Mouse (Mus musculus): ENCODE measurements around the gene Hmx2. TPM values are rescaled to one million over a fixed set of nuclear protein-coding genes. Genes with fewer than 3 reads are reported as not detected.

The Hmx2 gene
- polyA plus RNA-seq, 1 experiment from 2014 or later = 0.46 TPM

DNA sequence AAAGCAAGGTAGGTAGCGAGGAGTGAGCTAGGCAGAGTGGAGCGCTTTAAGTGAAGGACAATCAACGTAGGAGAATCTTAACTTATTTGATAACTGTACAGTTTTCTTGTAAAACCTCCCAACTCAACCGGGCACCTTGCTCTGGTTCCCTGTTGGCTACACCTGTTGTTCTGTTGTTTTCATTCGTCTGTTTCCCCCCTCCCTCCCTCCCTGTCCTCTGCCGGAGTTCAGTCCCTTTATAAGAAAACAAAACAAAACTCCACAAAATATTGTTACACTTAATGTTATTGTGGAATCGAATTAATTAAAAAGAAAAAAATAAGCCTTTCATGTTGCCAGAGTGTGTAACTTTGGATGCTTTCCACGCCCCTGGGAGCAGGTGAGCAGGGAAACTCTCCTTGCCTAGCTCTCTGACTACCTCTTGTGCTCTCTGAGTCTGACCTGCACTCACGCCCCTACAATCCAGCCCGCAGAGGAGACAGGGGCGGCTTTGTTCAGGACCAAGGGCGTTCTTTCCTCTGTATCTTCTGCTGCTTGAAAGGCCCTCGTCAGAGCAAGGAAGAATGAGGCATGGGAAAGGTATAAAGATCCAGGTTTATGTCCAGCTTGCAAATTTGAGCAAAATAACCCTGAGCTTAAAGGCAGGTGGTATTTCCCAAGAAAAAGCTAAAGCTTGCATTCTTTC lies 2.7 kb upstream of the Hmx2 start:
- Histone ChIP-seq H3K4me1 (ENCODE audit: insufficient read depth, low read length) (peaks cover 30% of the 10 kb centered on the region), H3K9me3 (ENCODE audit: low read length) (no peaks in the 10 kb centered on the region), H3K27me3 (ENCODE audit: insufficient read depth, low read length) (peaks cover 97% of the 10 kb centered on the region), H3K36me3 (ENCODE audit: insufficient read depth, low read length) (no peaks in the 10 kb centered on the region), H3K27ac (ENCODE audit: low read length) (no peak overlapping the region), H3K9ac (replicated peaks; ENCODE audit: low read length) (no peak overlapping the region), H3K4me2 (replicated peaks; ENCODE audit: low read depth, low read length) (no peak overlapping the region), H3K4me3 (ENCODE audit: low read length) (no peak overlapping the region)
- WGBS = 1% methylated on average over 13 of the region's 13 CpGs
- ATAC-seq (ENCODE audit: low FRiP score, low TSS enrichment) = no peak

DNA sequence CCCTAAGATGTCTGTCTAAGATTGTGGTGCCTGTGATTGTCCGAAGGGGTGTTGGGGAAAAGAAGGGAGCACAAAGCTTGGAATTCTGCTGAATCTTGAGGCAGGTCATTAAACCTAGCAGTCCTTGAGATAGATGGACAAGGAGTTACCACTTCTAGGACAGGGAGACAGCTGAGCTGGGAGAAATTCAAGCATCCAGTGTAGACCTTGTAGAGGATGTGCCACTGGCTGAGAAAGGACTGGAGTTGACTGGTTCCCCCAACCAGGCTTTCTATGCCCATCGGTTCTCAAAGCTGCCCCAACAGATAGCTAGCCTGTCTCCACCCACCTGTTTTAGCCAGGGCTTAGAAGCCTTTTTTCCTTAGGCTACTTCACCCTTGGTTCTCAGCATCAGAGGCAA lies 2.1 kb upstream of the Hmx2 start:
- H3K4me3 ChIP-seq (ENCODE audit: low read length) = no peak overlapping the region
- no peaks in the 10 kb centered on the region for H3K36me3 ChIP-seq (ENCODE audit: insufficient read depth, low read length)
- peaks cover 30% of the 10 kb centered on the region for H3K4me1 ChIP-seq (ENCODE audit: insufficient read depth, low read length)
- no peak overlapping the region for H3K9ac ChIP-seq (replicated peaks; ENCODE audit: low read length)
- no peak overlapping the region for H3K27ac ChIP-seq (ENCODE audit: low read length)
- no peaks in the 10 kb centered on the region for H3K9me3 ChIP-seq (ENCODE audit: low read length)
- WGBS = 7% methylated on average over 2 of the region's 2 CpGs
- no peak overlapping the region for H3K4me2 ChIP-seq (replicated peaks; ENCODE audit: low read depth, low read length)
- no peak for ATAC-seq (ENCODE audit: low FRiP score, low TSS enrichment)
- peaks cover 97% of the 10 kb centered on the region for H3K27me3 ChIP-seq (ENCODE audit: insufficient read depth, low read length)

DNA sequence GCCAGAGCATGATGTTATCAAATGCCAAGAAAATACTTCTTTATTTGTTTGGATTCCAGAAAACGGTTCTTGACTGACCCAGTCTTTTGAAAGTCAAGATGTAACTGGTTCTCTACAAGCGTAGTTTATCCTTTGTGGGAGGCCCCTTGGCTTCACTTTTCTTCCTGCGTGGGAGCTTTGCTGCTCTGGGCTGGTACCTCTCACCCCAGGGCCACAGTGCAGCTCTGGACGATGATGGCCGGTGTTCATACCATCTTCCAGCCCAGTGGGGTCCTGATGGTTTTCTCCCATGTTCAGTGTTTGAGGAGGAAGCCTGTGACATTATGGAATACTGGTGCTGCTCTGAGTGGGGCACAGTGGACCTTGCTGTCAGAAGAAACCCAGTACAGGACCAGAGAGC lies 1.1 kb upstream of the Hmx2 start:
- no peak overlapping the region for H3K27ac ChIP-seq (ENCODE audit: low read length)
- H3K9me3 ChIP-seq (ENCODE audit: low read length) = no peaks in the 10 kb centered on the region
- no peak overlapping the region for H3K4me2 ChIP-seq (replicated peaks; ENCODE audit: low read depth, low read length)
- peaks cover 21% of the 10 kb centered on the region for H3K4me1 ChIP-seq (ENCODE audit: insufficient read depth, low read length)
- no peak overlapping the region for H3K9ac ChIP-seq (replicated peaks; ENCODE audit: low read length)
- ATAC-seq (ENCODE audit: low FRiP score, low TSS enrichment) = no peak
- H3K27me3 ChIP-seq (ENCODE audit: insufficient read depth, low read length) = peaks cover 97% of the 10 kb centered on the region
- H3K4me3 ChIP-seq (ENCODE audit: low read length) = no peak overlapping the region
- WGBS = 7% methylated on average over 5 of the region's 5 CpGs
- H3K36me3 ChIP-seq (ENCODE audit: insufficient read depth, low read length) = no peaks in the 10 kb centered on the region

DNA sequence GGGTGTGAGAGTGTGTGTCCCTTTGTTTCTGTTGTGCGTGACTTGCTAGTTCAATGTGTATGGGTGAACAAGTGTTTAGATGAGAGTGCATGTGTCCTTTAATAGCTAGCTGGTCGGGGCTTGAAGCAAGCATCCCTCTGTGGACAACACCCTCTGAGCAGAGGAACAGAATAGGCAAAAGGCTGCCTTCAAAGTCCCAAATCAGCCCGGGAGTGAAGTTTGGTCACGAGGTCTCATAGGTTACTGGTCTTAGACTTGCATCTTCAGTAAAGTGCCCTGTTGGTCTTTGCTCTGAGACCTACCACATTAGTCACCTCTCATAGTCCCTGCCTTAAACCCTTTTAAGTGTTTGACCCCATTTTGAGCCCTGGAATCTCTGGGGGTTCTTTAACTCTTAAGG lies 2.9 kb downstream of the Hmx2 start:
- no peaks in the 10 kb centered on the region for H3K9me3 ChIP-seq (ENCODE audit: low read length)
- H3K4me3 ChIP-seq (ENCODE audit: low read length) = no peak overlapping the region
- H3K27me3 ChIP-seq (ENCODE audit: insufficient read depth, low read length) = peaks cover 98% of the 10 kb centered on the region
- no peak for ATAC-seq (ENCODE audit: low FRiP score, low TSS enrichment)
- H3K27ac ChIP-seq (ENCODE audit: low read length) = no peak overlapping the region
- H3K4me1 ChIP-seq (ENCODE audit: insufficient read depth, low read length) = peaks cover 16% of the 10 kb centered on the region
- WGBS = 0% methylated on average over 4 of the region's 4 CpGs
- no peaks in the 10 kb centered on the region for H3K36me3 ChIP-seq (ENCODE audit: insufficient read depth, low read length)
- H3K9ac ChIP-seq (replicated peaks; ENCODE audit: low read length) = no peak overlapping the region
- H3K4me2 ChIP-seq (replicated peaks; ENCODE audit: low read depth, low read length) = no peak overlapping the region

DNA sequence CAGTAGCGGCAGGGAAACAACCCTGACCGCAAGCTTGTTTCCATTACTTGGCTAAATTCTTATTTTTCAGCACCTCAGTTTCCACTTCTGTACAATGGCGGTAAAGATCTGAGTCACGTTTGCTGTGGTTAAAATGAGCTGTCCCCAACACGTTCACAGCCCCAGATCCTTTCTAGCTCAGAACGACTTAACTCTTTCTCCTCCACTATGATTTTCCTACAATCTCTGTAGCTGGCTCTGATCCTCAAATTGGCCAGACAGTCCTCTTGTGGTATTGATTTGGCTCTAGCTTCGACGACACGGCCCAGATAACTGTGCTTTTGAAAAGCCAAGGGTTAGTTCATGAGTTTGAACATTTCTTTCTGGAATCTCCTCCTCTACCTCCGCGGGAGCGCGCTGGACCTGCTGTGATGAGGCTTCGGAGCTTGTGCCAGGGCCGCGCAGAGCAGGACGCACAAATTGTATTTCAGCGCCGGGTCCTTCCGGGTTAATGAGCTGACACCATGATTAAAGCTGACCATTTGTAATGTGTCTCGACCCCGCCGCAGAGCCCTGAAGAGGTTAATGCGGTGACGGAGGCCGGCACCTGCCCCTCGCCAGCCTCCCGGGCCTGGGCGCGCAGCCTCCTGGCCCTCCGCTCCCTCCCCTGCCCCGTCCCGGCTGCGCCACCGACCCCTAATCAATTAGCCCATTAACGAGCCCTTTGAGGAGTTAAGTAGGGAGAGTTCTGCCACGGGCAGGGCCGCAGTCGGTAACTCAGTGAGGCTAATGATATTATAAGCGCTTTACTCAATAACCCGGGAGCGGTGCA lies 3.6 kb downstream of the Hmx2 start:
- Histone ChIP-seq H3K4me1 (ENCODE audit: insufficient read depth, low read length) (peaks cover 16% of the 10 kb centered on the region), H3K27me3 (ENCODE audit: insufficient read depth, low read length) (peaks cover 98% of the 10 kb centered on the region), H3K9me3 (ENCODE audit: low read length) (no peaks in the 10 kb centered on the region), H3K9ac (replicated peaks; ENCODE audit: low read length) (no peak overlapping the region), H3K36me3 (ENCODE audit: insufficient read depth, low read length) (no peaks in the 10 kb centered on the region), H3K4me2 (replicated peaks; ENCODE audit: low read depth, low read length) (no peak overlapping the region), H3K27ac (ENCODE audit: low read length) (no peak overlapping the region), H3K4me3 (ENCODE audit: low read length) (no peak overlapping the region)
- ATAC-seq (ENCODE audit: low FRiP score, low TSS enrichment) = no peak
- under 1% methylated on average over 42 of the region's 42 CpGs for WGBS

DNA sequence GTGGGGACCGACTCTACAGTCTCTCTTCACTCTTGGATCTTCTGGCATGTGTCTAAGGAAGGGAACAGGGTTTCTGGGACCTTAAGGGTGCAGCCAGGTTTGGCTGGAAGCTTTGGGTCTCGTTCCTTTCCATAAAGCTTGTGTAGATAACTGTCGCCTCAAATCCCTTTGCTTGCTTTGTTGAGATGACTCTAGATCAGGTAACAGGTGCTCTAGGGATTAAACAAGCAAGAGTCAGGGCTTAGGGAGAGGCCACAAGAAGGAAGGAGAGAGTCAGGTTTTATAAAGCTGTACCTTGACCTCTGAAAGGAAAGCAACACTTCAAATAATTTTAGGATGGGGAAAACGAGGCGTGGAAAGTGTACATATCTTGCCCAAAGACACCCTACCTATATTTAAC lies 4.2 kb downstream of the Hmx2 start:
- Histone ChIP-seq H3K27me3 (ENCODE audit: insufficient read depth, low read length) (peaks cover 98% of the 10 kb centered on the region), H3K4me1 (ENCODE audit: insufficient read depth, low read length) (peaks cover 16% of the 10 kb centered on the region), H3K4me2 (replicated peaks; ENCODE audit: low read depth, low read length) (no peak overlapping the region), H3K9me3 (ENCODE audit: low read length) (no peaks in the 10 kb centered on the region), H3K36me3 (ENCODE audit: insufficient read depth, low read length) (no peaks in the 10 kb centered on the region), H3K27ac (ENCODE audit: low read length) (no peak overlapping the region), H3K4me3 (ENCODE audit: low read length) (no peak overlapping the region), H3K9ac (replicated peaks; ENCODE audit: low read length) (no peak overlapping the region)
- no peak for ATAC-seq (ENCODE audit: low FRiP score, low TSS enrichment)
- WGBS = 1% methylated on average over 5 of the region's 5 CpGs

GRCm38 (mm10) chr7:131553771-131554175 lies 5.2 kb downstream of the Hmx2 start:
- H3K27me3 ChIP-seq (ENCODE audit: insufficient read depth, low read length) = peaks cover 97% of the 10 kb centered on the region
- peaks cover 16% of the 10 kb centered on the region for H3K4me1 ChIP-seq (ENCODE audit: insufficient read depth, low read length)
- H3K9me3 ChIP-seq (ENCODE audit: low read length) = no peaks in the 10 kb centered on the region
- H3K4me2 ChIP-seq (replicated peaks; ENCODE audit: low read depth, low read length) = peak overlapping the region; percentile 48
- H3K9ac ChIP-seq (replicated peaks; ENCODE audit: low read length) = no peak overlapping the region
- WGBS = under 1% methylated on average over 39 of the region's 39 CpGs
- H3K27ac ChIP-seq (ENCODE audit: low read length) = no peak overlapping the region
- H3K36me3 ChIP-seq (ENCODE audit: insufficient read depth, low read length) = no peaks in the 10 kb centered on the region
- peak; percentile 50; the same call in 1 of the 2 replicates for ATAC-seq (ENCODE audit: low FRiP score, low TSS enrichment)
- H3K4me3 ChIP-seq (ENCODE audit: low read length) = peak overlapping the region; percentile 33

GRCm38 (mm10) chr7:131554341-131555180 lies 6.0 kb downstream of the Hmx2 start:
- Histone ChIP-seq H3K36me3 (ENCODE audit: insufficient read depth, low read length) (no peaks in the 10 kb centered on the region), H3K9ac (replicated peaks; ENCODE audit: low read length) (no peak overlapping the region), H3K4me2 (replicated peaks; ENCODE audit: low read depth, low read length) (peak overlapping the region; percentile 48), H3K27me3 (ENCODE audit: insufficient read depth, low read length) (peaks cover 97% of the 10 kb centered on the region), H3K9me3 (ENCODE audit: low read length) (no peaks in the 10 kb centered on the region), H3K4me3 (ENCODE audit: low read length) (peak overlapping the region; percentile 33), H3K27ac (ENCODE audit: low read length) (no peak overlapping the region), H3K4me1 (ENCODE audit: insufficient read depth, low read length) (peaks cover 16% of the 10 kb centered on the region)
- under 1% methylated on average over 45 of the region's 45 CpGs for WGBS
- peak; percentile 32; the same call in 1 of the 2 replicates for ATAC-seq (ENCODE audit: low FRiP score, low TSS enrichment)

GRCm38 (mm10) chr7:131555301-131556081 lies 6.9 kb downstream of the Hmx2 start:
- H3K9ac ChIP-seq (replicated peaks; ENCODE audit: low read length) = no peak overlapping the region
- H3K9me3 ChIP-seq (ENCODE audit: low read length) = no peaks in the 10 kb centered on the region
- peak overlapping the region; percentile 15; the same call in 1 of the 2 replicates for H3K4me3 ChIP-seq (ENCODE audit: low read length)
- no peak for ATAC-seq (ENCODE audit: low FRiP score, low TSS enrichment)
- no peaks in the 10 kb centered on the region for H3K36me3 ChIP-seq (ENCODE audit: insufficient read depth, low read length)
- H3K27ac ChIP-seq (ENCODE audit: low read length) = no peak overlapping the region
- under 1% methylated on average over 68 of the region's 68 CpGs for WGBS
- peaks cover 87% of the 10 kb centered on the region for H3K27me3 ChIP-seq (ENCODE audit: insufficient read depth, low read length)
- H3K4me1 ChIP-seq (ENCODE audit: insufficient read depth, low read length) = peaks cover 16% of the 10 kb centered on the region
- peak overlapping the region; percentile 27 for H3K4me2 ChIP-seq (replicated peaks; ENCODE audit: low read depth, low read length)
